Mouse (Mus musculus) embryonic facial prominence, embryonic 10.5 days (tissue): ENCODE results near the gene Ranbp3. TPM values are rescaled to one million over a fixed set of nuclear protein-coding genes. Genes with fewer than 3 reads are reported as not detected.
A peak's percentile ranks its signal among the peaks of the same experiment; 100 is the strongest.

Experiments
- DNase-seq: peaks from one replicate; pipeline ENCODE4 v3.0.0-alpha.2; 2017; ENCODE audit warnings: low spot score
- H3K27ac ChIP-seq: fragments of 300-500 bp; sonication (generic); replicated peaks from 2 replicates; pipeline ENCODE4 v1.5.1; 2016; ENCODE audit warnings: mild to moderate bottlenecking
- H3K27me3 ChIP-seq: fragments of 300-500 bp; sonication (generic); replicated peaks from 2 replicates; pipeline ENCODE4 v1.6.1; 2016; ENCODE audit warnings: low read depth, mild to moderate bottlenecking; ENCODE audit not compliant: poor library complexity, severe bottlenecking
- H3K36me3 ChIP-seq: fragments of 300-500 bp; sonication (generic); replicated peaks from 2 replicates; pipeline ENCODE4 v1.6.1; 2016; ENCODE audit warnings: mild to moderate bottlenecking, moderate library complexity
- H3K4me1 ChIP-seq: fragments of 300-500 bp; sonication (generic); 2 replicates; pipeline ENCODE4 v1.6.1; 2016
- H3K4me3 ChIP-seq: fragments of 300-500 bp; sonication (generic); 2 replicates; pipeline ENCODE4 v1.5.1; 2016; ENCODE audit warnings: mild to moderate bottlenecking, moderate library complexity
- H3K9me3 ChIP-seq: fragments of 300-500 bp; sonication (generic); 2 replicates; pipeline ENCODE4 v1.6.1; 2016; ENCODE audit warnings: mild to moderate bottlenecking
- WGBS: fragments of 180-500 bp; shearing (Covaris S2); methylation state at CpG from one replicate; pipeline ENCODE4 v1.1.7; 2016; 5-methylcytosine and 5-hydroxymethylcytosine counted together
- polyA plus RNA-seq: library from polyadenylated mRNA; unstranded; fragments of >200 nt; fragmentation: Nextera tagmentation; extraction: Ambion mirVana; gene quantifications from 2 replicates; pipeline ENCODE4 v1.2.1, GENCODE M21; 2016

Ranbp3 gene
- polyA plus RNA-seq, 1 experiment from 2014 or later, result 132 TPM

DNA sequence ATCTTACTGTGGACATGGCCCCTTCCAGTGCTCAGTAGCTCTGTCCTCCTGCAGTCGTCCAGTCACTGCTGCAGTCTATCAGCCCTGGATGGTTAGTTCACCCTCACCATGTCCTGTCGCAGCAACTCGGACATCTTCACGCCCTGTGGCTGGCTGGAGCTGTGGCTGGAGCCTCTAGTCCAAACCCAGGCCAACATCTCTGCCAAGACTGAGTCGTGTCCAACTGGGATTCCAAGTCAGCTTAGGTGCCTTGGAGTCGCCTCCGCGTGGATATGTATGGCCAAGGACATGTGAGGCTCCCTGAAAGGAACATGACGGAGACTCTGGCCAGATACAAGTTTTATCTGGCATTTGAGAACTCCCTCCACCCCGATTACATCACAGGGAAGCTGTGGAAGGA lies 65.1 kb downstream of the Ranbp3 start:
- Histone ChIP-seq H3K27ac (no peak overlapping the region), H3K27me3 (0 out of 2 replicates have a peak, but pooled peaks cover 8% of the 10 kb centered on the region), H3K36me3 (no peaks in the 10 kb centered on the region), H3K4me3 (no peak overlapping the region), H3K9me3 (no peaks in the 10 kb centered on the region), H3K4me1 (no peaks in the 10 kb centered on the region)
- DNase-seq, result no peak
- 84% methylated on average over 10 of the region's 10 CpGs for whole genome bisulfite sequencing

DNA sequence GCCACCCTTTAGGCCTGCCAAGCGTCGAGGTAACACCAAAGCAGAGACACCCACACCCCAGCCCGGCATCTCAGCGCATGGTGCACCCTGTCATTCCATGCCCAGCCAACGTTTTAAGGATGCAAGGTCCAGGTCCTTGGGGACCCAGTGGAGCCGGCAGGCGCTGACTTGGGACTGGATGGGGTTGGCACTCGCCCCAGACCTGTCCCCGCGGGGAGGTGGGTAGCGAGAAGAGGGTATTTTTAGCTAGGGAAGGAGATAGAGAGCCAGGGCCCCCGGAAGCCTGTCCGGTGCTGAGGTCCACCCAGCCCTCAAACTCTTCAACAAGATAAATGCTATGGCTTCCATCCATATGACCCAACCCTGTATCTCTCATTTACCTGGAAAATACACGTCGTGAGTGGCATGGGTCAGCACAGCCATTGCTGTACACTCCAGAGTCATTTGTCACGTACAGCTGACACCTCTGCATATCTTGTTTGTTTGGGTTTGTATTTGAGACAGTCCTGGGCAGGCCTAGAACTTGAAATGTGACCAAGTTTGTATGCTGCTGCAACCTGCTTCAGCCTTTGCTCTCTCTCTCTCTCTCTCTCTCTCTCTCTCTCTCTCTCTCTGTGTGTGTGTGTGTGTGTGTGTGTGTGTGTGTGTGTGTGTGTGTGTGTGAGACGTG lies 67.2 kb downstream of the Ranbp3 start:
- Histone ChIP-seq H3K27me3 (0 out of 2 replicates have a peak, but pooled peaks cover 8% of the 10 kb centered on the region), H3K4me3 (no peak overlapping the region), H3K27ac (no peak overlapping the region), H3K36me3 (no peaks in the 10 kb centered on the region), H3K4me1 (peaks cover 3% of the 10 kb centered on the region; the same call in 1 of the 2 replicates), H3K9me3 (no peaks in the 10 kb centered on the region)
- 84% methylated on average over 17 of the region's 17 CpGs for WGBS
- DNase-seq, result no peak

DNA sequence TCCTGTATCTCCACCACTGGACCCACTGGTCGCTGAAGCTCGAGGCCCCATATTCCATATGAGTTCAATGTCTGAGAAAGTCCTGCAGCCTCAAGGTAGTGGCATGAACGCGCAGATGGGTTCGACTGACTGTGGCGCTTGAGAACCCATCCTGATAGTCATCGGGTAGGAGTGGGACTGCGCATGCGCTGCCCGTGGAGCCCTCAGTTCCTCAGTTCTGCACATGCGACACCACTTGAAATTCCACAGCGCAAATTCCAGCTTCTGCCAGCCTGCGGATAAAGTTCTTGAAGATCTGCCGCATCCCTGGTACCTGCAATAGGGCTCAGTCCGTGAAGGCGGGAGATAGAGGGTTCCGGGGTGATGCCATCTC lies 67.7 kb downstream of the Ranbp3 start:
- 78% methylated on average over 17 of the region's 17 CpGs for WGBS
- Histone ChIP-seq H3K27me3 (0 out of 2 replicates have a peak, but pooled peaks cover 8% of the 10 kb centered on the region), H3K9me3 (no peaks in the 10 kb centered on the region), H3K4me3 (no peak overlapping the region), H3K27ac (no peak overlapping the region), H3K4me1 (peaks cover 3% of the 10 kb centered on the region; the same call in 1 of the 2 replicates), H3K36me3 (no peaks in the 10 kb centered on the region)
- no peak for DNase-seq

DNA sequence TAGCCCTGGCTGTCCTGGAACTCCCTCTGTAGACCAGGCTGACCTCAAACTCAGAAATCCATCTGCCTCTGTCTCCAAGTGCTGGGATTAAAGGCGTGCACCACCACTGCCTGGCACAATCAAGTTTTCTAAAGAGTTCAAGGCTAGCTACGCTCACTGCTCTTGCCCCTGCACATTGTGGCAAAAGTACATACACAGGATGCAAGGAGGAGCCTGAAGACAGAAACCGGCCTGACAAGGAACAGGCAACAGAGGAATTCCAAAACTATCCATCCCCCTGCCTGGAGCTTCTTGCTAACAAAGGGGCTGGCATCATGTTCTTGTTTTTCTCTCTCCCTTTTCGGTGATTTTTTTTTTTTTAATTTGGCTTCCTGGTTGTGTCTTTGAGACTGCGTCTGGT lies 71.1 kb downstream of the Ranbp3 start:
- Histone ChIP-seq H3K4me1 (peaks cover 3% of the 10 kb centered on the region; the same call in 1 of the 2 replicates), H3K27me3 (peaks cover 10% of the 10 kb centered on the region; the same call in 1 of the 2 replicates), H3K9me3 (no peaks in the 10 kb centered on the region), H3K27ac (no peak overlapping the region), H3K36me3 (no peaks in the 10 kb centered on the region), H3K4me3 (no peak overlapping the region)
- WGBS, result 58% methylated on average over 5 of the region's 5 CpGs
- no peak for DNase-seq

DNA sequence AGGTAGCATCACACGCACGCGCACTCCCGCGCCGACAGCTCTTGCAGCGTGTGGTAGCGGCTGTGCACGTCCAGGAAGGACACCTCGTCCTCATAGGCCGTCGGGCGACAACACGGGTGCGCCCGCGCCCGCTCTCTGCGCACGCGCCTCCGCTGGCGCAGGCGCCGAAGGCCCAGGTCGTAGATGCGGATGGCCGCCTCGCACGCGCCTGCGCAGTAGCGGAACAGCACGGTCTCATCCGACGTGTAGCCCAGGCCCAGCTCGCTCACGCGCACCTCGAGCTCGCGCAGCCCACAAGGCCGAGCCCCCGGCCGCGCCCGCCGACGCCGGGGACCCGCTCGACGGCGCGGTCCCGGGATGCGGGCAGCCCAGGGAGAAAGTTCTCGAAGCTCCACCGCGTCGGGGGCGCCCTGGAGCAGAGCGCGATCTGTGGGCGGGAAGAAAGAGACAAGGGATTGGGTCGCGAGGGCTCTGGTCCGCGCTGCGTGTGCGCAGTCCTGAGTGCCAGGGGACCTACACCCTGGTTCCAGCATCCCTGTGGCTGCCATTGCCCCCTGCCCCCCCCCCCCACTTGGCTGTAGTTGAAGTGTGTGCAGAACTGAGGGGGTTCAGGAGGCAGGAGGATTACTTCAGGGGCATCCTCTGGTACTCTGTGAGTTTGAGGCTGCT lies 78.4 kb downstream of the Ranbp3 start:
- Histone ChIP-seq H3K27me3 (peaks cover 77% of the 10 kb centered on the region), H3K4me1 (peaks cover 32% of the 10 kb centered on the region), H3K9me3 (0 out of 2 replicates have a peak, but pooled peaks cover 3% of the 10 kb centered on the region), H3K36me3 (no peaks in the 10 kb centered on the region), H3K4me3 (peak overlapping the region; percentile 48), H3K27ac (peak overlapping the region; percentile 48; the same call in 1 of the 2 replicates)
- peak; percentile 78 for DNase-seq
- WGBS, result 25% methylated on average over 71 of the region's 71 CpGs

DNA sequence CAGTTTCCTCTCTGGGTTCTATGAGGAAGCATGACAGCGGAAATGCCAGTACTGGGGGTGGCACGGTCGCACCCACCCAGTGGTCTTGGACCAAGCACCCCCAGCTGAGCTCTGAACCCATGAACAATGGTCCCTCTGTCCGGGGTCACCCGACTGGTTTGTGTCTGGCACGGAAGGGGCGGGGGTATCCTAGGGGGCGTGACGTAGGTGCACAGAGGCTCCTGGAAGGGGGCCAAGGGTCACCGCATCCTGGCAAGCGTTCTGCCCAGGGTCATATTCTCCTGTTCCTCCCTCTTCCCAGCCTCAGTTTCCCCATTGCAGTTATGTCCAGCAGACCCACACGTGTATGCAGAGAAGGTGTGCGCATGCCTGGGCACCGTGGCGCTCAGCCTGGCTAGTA lies 80.4 kb downstream of the Ranbp3 start:
- Histone ChIP-seq H3K4me1 (peaks cover 51% of the 10 kb centered on the region), H3K4me3 (no peak overlapping the region), H3K27me3 (peaks cover 90% of the 10 kb centered on the region), H3K36me3 (no peaks in the 10 kb centered on the region), H3K27ac (no peak overlapping the region), H3K9me3 (0 out of 2 replicates have a peak, but pooled peaks cover 4% of the 10 kb centered on the region)
- WGBS, result 20% methylated on average over 15 of the region's 15 CpGs
- no peak for DNase-seq

DNA sequence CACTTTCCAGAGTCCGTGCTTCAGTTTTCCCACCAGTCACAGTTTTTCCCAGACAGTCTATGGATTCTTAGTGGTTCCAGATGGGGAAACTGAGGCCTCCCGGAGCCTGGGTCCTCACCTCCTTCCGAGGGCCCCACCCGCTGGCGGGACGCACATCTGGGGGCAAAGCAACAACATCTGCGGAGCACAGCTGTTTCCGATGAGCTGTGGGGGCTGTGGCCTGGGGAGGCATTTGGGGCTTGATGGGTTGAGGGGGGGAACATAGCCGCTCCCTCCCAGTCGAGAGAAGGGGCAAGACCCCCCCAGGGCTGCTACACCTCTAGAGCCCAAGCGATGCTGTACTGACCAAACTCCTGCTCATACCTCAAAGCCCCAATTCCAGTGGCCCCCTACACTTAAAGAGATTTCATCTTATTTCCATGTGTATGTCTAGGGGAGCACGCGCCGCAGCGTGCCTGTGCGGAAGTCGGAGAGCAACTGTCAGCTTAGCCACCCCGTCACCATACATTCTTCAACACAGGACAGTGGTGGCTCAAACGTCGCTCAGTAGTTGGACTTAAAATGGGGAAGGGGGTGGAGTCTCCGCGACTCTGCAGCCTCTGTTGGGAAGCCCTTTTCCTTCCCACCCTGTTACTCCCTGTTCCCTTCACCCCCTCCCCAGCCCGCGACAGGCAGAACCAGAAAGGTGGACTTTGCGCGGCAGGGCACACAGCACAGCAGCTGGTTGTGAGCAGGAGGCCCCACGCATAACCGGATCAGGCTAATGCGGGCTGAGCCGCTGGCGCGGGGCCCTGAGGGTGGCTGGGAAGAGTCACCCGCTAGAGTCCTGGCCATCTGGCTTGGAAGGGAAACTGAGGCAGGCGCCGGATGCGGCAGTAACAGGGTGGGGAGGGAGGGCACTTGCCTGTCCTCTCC lies 81.4 kb downstream of the Ranbp3 start:
- 13% methylated on average over 36 of the region's 36 CpGs for WGBS
- peaks cover 60% of the 10 kb centered on the region for H3K4me1 ChIP-seq
- DNase-seq, result peak; percentile 26
- no peaks in the 10 kb centered on the region for H3K36me3 ChIP-seq
- H3K27me3 ChIP-seq, result peaks cover 99% of the 10 kb centered on the region
- peak overlapping the region; percentile 8; the same call in 1 of the 2 replicates for H3K4me3 ChIP-seq
- H3K9me3 ChIP-seq, result 0 out of 2 replicates have a peak, but pooled peaks cover 5% of the 10 kb centered on the region
- no peak overlapping the region for H3K27ac ChIP-seq

DNA sequence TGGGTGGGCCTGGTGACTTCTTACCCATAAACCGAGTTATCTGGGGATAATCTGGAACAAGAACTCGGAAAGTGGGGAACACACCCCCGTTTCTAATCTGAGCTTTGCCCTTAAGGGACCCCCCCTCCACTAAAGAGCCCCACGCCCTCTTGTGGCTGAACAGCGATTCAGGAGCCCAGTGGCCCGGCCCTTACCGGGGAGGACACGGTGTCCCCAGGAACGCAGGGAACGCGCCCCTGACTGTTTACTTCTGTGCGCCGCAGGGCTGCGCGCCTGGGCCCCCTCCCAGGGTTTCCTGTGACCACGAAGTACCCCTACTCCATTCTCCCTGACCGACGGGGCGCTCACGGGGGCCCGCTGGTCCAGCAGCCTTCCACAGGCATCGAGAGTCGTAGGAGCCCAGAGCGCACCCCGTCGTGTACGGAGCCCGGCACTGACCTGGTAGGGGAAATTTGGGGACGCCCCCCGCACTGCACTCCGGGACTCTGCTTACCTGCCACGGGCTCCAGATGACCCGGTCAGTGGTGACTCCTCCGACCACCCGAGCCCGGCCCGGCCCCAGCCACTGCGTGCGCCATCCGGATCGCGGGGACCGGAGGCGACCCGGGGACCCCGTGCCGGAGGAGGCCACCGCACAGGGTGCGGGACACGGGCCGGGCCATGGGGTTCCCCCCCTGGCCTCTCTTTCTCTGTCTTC lies 83.8 kb downstream of the Ranbp3 start:
- DNase-seq, result peak; percentile 38
- Histone ChIP-seq H3K36me3 (no peaks in the 10 kb centered on the region), H3K4me3 (peak overlapping the region; percentile 64), H3K9me3 (0 out of 2 replicates have a peak, but pooled peaks cover 3% of the 10 kb centered on the region), H3K4me1 (peaks cover 58% of the 10 kb centered on the region), H3K27me3 (peaks cover 97% of the 10 kb centered on the region), H3K27ac (peak overlapping the region; percentile 77)
- WGBS, result 2% methylated on average over 51 of the region's 51 CpGs

DNA sequence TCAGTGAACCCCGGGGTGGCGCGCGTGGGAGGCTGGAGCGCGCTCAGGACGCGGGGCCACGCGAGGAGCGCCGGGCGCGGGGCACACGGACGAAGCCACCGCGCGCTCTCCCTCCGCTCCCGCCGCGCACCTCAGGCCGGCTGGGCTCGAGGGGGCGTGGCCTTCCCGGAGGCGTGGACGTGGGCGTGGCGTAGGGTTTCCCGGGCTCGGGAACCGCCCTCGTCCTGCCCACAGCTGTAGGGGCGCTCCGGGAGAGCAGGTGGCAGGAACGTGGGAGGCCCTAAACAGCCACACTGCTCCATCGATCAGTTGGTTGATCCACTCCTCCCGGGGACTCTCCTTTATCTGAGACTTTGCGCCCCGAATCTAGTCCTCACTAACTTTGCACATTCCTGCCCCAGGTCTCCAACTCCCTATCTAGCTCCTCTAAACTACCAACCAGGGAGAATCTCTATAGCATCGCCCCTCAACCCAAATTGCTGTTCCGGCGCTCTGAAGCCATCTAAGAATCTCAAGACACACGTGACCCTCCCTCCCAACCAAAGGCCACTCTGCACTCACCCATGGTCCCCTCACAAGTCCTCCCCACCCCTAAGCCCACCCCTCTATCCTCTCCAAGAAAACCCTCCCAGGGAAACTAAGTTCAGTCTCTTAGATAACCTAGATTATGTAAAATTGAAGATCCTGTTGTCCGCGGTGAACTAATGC lies 84.5 kb downstream of the Ranbp3 start, which contains the start of gene Nrtn:
Gene Nrtn, minus strand, starts transcription at position 115 of the 708 bp plus-strand sequence.
- Histone ChIP-seq H3K27ac (peak within 1 kb of the TSS; percentile 77), H3K4me1 (peaks cover 65% of the 10 kb centered on the region), H3K36me3 (no peaks in the 10 kb centered on the region), H3K27me3 (peaks cover 90% of the 10 kb centered on the region), H3K9me3 (0 out of 2 replicates have a peak, but pooled peaks cover 3% of the 10 kb centered on the region), H3K4me3 (peak within 1 kb of the TSS; percentile 64)
- under 1% methylated on average over 48 of the region's 48 CpGs for WGBS
- DNase-seq, result peak; percentile 90

DNA sequence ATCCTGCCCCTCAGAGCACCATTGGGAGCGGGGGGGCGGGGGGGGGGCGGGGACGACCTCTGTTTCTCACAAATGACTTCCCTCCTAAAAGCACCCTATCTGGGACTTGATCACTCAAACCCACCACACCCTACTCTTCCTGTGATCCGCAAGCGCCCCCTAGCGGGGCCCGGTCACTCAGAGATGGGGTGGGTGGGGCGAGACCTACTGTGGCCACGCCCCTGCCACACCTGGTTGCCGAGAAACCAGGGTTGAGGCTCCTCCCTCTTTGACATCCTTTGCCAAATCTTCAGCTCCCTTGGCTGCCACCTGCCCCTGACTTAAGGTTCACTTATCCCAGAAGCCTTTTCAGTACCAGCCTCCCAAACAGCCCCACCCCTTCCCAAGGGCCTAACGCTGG lies 85.0 kb downstream of the Ranbp3 start:
- Histone ChIP-seq H3K9me3 (0 out of 2 replicates have a peak, but pooled peaks cover 3% of the 10 kb centered on the region), H3K36me3 (no peaks in the 10 kb centered on the region), H3K4me1 (peaks cover 70% of the 10 kb centered on the region), H3K4me3 (peak overlapping the region; percentile 64; the same call in 1 of the 2 replicates), H3K27ac (no peak overlapping the region), H3K27me3 (peaks cover 84% of the 10 kb centered on the region)
- DNase-seq, result peak; percentile 77
- 5% methylated on average over 12 of the region's 12 CpGs for WGBS

DNA sequence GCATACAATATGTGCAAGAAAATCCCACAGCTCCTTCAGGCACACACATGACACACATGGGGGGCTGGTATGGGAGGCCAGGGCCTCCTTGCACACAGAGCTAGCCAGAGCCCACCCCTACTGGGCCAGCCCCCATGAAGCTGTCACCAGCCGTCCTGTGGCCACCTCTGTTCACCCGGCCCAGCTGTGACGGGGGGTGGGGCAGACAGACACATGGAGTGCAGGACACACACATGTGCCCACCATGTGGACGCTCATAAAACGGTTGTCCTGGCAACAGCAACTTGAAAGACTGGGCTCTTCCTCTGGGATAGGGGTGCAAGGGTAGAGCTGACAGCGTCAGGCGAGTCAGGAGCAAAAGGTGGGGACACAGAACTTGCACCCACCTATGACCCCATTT lies 86.2 kb downstream of the Ranbp3 start:
- Histone ChIP-seq H3K4me1 (peaks cover 62% of the 10 kb centered on the region), H3K9me3 (0 out of 2 replicates have a peak, but pooled peaks cover 3% of the 10 kb centered on the region), H3K4me3 (no peak overlapping the region), H3K27me3 (peaks cover 73% of the 10 kb centered on the region), H3K36me3 (no peaks in the 10 kb centered on the region), H3K27ac (no peak overlapping the region)
- DNase-seq, result peak; percentile 29
- WGBS, result 62% methylated on average over 7 of the region's 7 CpGs
